Mouse (Mus musculus): ENCODE data around the gene Ccr2.
"Not testable (repeated sequence)": the region's sequence is repeated elsewhere in the genome, so short reads cannot be mapped to it uniquely, and the experiment has no call there.

Ccr2 gene

GRCm38 (mm10) chr9:124121387-124122184, 19.8 kb downstream of the Ccr2 start, which contains the start of gene Ccr5:
Ccr5 (plus strand) TSS chr9:124121543.
- DNase-seq = no peak

- DNase-seq = no peak
Measured at GRCm38 (mm10) chr9:124125576-124125975, 23.8 kb downstream of the Ccr2 start.

GRCm38 (mm10) chr9:124126373-124126772, 24.6 kb downstream of the Ccr2 start:
- DNase-seq = no peak

- no peak for DNase-seq
Measured at GRCm38 (mm10) chr9:124127412-124127811, 25.7 kb downstream of the Ccr2 start.

DNA sequence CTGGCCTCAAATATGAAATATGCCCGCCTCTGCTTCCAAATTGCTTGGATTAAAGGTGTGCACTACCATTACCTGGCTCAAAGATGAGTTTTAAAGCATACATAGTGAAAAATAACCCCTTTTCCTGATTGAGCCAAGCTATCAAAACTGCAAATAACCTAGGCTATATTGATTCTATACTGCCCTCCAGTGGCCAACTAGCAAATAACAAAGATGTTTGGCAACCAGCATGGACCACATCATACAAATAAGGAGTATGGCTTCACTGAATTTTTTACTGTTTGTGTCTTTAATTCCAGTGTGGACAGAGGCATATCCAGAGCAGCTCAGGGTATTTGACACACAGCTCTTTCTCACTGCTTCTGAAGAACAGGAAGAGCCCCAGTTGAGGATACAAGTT, 26.6 kb downstream of the Ccr2 start:
- peak; percentile 63 for DNase-seq

- DNase-seq = not testable (repeated sequence)
Measured at GRCm38 (mm10) chr9:124132899-124133298, 31.1 kb downstream of the Ccr2 start.

DNA sequence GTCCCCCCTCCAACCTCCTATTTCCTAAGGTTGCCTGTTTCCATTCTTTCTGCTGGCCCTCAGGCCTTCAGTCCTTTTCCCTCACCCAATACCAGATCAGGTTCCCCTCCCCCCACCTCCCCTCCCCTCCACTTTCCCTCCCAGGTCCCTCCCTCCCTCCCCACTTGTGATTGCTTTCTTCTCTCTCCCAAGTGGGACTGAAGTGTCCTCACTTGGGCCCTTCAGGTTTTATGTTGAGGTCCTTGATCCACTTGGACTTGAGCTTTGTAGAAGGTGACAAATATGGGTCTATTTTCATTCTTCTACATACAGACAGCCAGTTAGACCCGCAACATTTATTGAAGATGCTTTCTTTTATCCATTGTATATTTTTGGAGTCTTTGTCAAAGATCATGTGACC, 33.2 kb downstream of the Ccr2 start:
- DNase-seq = not testable (repeated sequence)

DNA sequence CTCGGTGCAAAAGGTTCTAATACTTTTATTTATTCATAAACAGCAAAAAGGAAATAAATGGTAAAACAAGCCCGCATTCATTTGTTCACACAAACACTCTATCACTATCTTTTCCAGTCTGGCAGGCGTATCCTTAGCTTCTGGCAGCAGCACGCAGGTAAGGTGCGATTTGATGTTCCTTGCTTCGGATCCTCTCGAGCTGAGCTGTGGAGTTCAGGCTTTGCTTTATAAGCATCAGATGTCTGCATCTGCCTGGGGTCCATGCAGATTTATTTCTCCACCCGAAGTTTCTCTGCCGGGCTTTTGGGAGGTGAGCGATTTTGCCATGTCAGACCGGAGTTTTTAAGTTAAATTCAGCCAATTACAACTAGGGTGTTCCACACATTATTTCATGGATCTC, 35.9 kb downstream of the Ccr2 start:
- DNase-seq = no peak

GRCm38 (mm10) chr9:124138055-124138775, 36.5 kb downstream of the Ccr2 start:
- no peak for DNase-seq

GRCm38 (mm10) chr9:124143678-124144077, 41.9 kb downstream of the Ccr2 start:
- DNase-seq = no peak

- no peak for DNase-seq
Measured at GRCm38 (mm10) chr9:124146307-124146706, 44.6 kb downstream of the Ccr2 start.
